Mouse (Mus musculus): Measurements from ENCODE around the gene Morc3.

- TF ChIP-seq POLR2A (IDR thresholded peaks at IDR 0.05; ENCODE audit: borderline replicate concordance, extremely low read depth, insufficient read depth, insufficient read length, poor library complexity, severe bottlenecking) (no peak), CTCF (IDR thresholded peaks at IDR 0.05; ENCODE audit: borderline replicate concordance, extremely low read depth, insufficient read depth, insufficient read length) (no peak)
Observed at GRCm38 (mm10) chr16:93818691-93819324, 13.1 kb upstream of the Morc3 start.
